Mouse (Mus musculus): ENCODE measurements around the gene Far2. TPM values are rescaled to one million over a fixed set of nuclear protein-coding genes. Genes with fewer than 3 reads are reported as not detected.
"Not testable (repeated sequence)": the region's sequence is repeated elsewhere in the genome, so short reads cannot be mapped to it uniquely, and the experiment has no call there.

Gene Far2
- polyA plus RNA-seq, 1 experiment from 2014 or later, result 4.3 TPM

GRCm38 (mm10) chr6:148108741-148109472, 61.8 kb downstream of the Far2 start:
- Histone ChIP-seq H3K4me3 (ENCODE audit: low read length) (no peak overlapping the region), H3K36me3 (ENCODE audit: control insufficient read depth, insufficient read depth, low read length) (no peaks in the 10 kb centered on the region), H3K27ac (ENCODE audit: low read depth, low read length) (no peak overlapping the region), H3K9me3 (ENCODE audit: control insufficient read depth, low read length) (no peaks in the 10 kb centered on the region), H3K9ac (ENCODE audit: low read depth, low read length) (no peak overlapping the region), H3K4me2 (replicated peaks; ENCODE audit: low read depth, low read length) (no peak overlapping the region), H3K4me1 (ENCODE audit: control insufficient read depth, insufficient read depth, low read length) (no peaks in the 10 kb centered on the region), H3K27me3 (ENCODE audit: control insufficient read depth, insufficient read depth, low read length) (no peaks in the 10 kb centered on the region)
- no peak for ATAC-seq (ENCODE audit: low FRiP score, low TSS enrichment)
- WGBS, result 75% methylated on average over 8 of the region's 8 CpGs

- no peak overlapping the region for H3K4me3 ChIP-seq (ENCODE audit: low read length)
- no peaks in the 10 kb centered on the region for H3K4me1 ChIP-seq (ENCODE audit: control insufficient read depth, insufficient read depth, low read length)
- H3K9ac ChIP-seq (ENCODE audit: low read depth, low read length), result no peak overlapping the region
- no peaks in the 10 kb centered on the region for H3K9me3 ChIP-seq (ENCODE audit: control insufficient read depth, low read length)
- 89% methylated on average over 2 of the region's 2 CpGs for WGBS
- no peaks in the 10 kb centered on the region for H3K36me3 ChIP-seq (ENCODE audit: control insufficient read depth, insufficient read depth, low read length)
- H3K4me2 ChIP-seq (replicated peaks; ENCODE audit: low read depth, low read length), result no peak overlapping the region
- H3K27ac ChIP-seq (ENCODE audit: low read depth, low read length), result no peak overlapping the region
- ATAC-seq (ENCODE audit: low FRiP score, low TSS enrichment), result no peak
- H3K27me3 ChIP-seq (ENCODE audit: control insufficient read depth, insufficient read depth, low read length), result no peaks in the 10 kb centered on the region
These were observed 64.1 kb downstream of the Far2 start for GRCm38 (mm10) chr6:148110996-148111633.

GRCm38 (mm10) chr6:148116371-148116770, 69.3 kb downstream of the Far2 start:
- H3K9me3 ChIP-seq (ENCODE audit: control insufficient read depth, low read length), result no peaks in the 10 kb centered on the region
- no peak for ATAC-seq (ENCODE audit: low FRiP score, low TSS enrichment)
- H3K27me3 ChIP-seq (ENCODE audit: control insufficient read depth, insufficient read depth, low read length), result no peaks in the 10 kb centered on the region
- no peaks in the 10 kb centered on the region for H3K36me3 ChIP-seq (ENCODE audit: control insufficient read depth, insufficient read depth, low read length)
- H3K4me1 ChIP-seq (ENCODE audit: control insufficient read depth, insufficient read depth, low read length), result no peaks in the 10 kb centered on the region
- WGBS, result 83% methylated on average over 5 of the region's 5 CpGs
- H3K27ac ChIP-seq (ENCODE audit: low read depth, low read length), result no peak overlapping the region
- no peak overlapping the region for H3K4me2 ChIP-seq (replicated peaks; ENCODE audit: low read depth, low read length)
- H3K9ac ChIP-seq (ENCODE audit: low read depth, low read length), result no peak overlapping the region
- no peak overlapping the region for H3K4me3 ChIP-seq (ENCODE audit: low read length)

- no peak overlapping the region for H3K27ac ChIP-seq (ENCODE audit: low read depth, low read length)
- H3K4me3 ChIP-seq (ENCODE audit: low read length), result no peak overlapping the region
- H3K9me3 ChIP-seq (ENCODE audit: control insufficient read depth, low read length), result no peaks in the 10 kb centered on the region
- WGBS, result 84% methylated on average over 3 of the region's 3 CpGs
- H3K9ac ChIP-seq (ENCODE audit: low read depth, low read length), result no peak overlapping the region
- no peaks in the 10 kb centered on the region for H3K36me3 ChIP-seq (ENCODE audit: control insufficient read depth, insufficient read depth, low read length)
- no peaks in the 10 kb centered on the region for H3K27me3 ChIP-seq (ENCODE audit: control insufficient read depth, insufficient read depth, low read length)
- no peak for ATAC-seq (ENCODE audit: low FRiP score, low TSS enrichment)
- H3K4me1 ChIP-seq (ENCODE audit: control insufficient read depth, insufficient read depth, low read length), result no peaks in the 10 kb centered on the region
- H3K4me2 ChIP-seq (replicated peaks; ENCODE audit: low read depth, low read length), result no peak overlapping the region
These were observed 69.8 kb downstream of the Far2 start for GRCm38 (mm10) chr6:148116907-148117306.

- Histone ChIP-seq H3K9ac (ENCODE audit: low read depth, low read length) (no peak overlapping the region), H3K4me3 (ENCODE audit: low read length) (no peak overlapping the region), H3K36me3 (ENCODE audit: control insufficient read depth, insufficient read depth, low read length) (no peaks in the 10 kb centered on the region), H3K27me3 (ENCODE audit: control insufficient read depth, insufficient read depth, low read length) (no peaks in the 10 kb centered on the region), H3K27ac (ENCODE audit: low read depth, low read length) (no peak overlapping the region), H3K9me3 (ENCODE audit: control insufficient read depth, low read length) (no peaks in the 10 kb centered on the region), H3K4me1 (ENCODE audit: control insufficient read depth, insufficient read depth, low read length) (no peaks in the 10 kb centered on the region), H3K4me2 (replicated peaks; ENCODE audit: low read depth, low read length) (no peak overlapping the region)
- ATAC-seq (ENCODE audit: low FRiP score, low TSS enrichment), result no peak
- 93% methylated on average over 1 of the region's 1 CpGs for WGBS
These were observed 70.6 kb downstream of the Far2 start for GRCm38 (mm10) chr6:148117696-148118095.

GRCm38 (mm10) chr6:148120703-148121102, 73.6 kb downstream of the Far2 start:
- H3K27me3 ChIP-seq (ENCODE audit: control insufficient read depth, insufficient read depth, low read length), result no peaks in the 10 kb centered on the region
- H3K36me3 ChIP-seq (ENCODE audit: control insufficient read depth, insufficient read depth, low read length), result no peaks in the 10 kb centered on the region
- no peaks in the 10 kb centered on the region for H3K4me1 ChIP-seq (ENCODE audit: control insufficient read depth, insufficient read depth, low read length)
- H3K4me2 ChIP-seq (replicated peaks; ENCODE audit: low read depth, low read length), result no peak overlapping the region
- no peak overlapping the region for H3K27ac ChIP-seq (ENCODE audit: low read depth, low read length)
- no peak overlapping the region for H3K9ac ChIP-seq (ENCODE audit: low read depth, low read length)
- H3K9me3 ChIP-seq (ENCODE audit: control insufficient read depth, low read length), result no peaks in the 10 kb centered on the region
- no peak overlapping the region for H3K4me3 ChIP-seq (ENCODE audit: low read length)
- 81% methylated on average over 1 of the region's 1 CpGs for WGBS
- no peak for ATAC-seq (ENCODE audit: low FRiP score, low TSS enrichment)

- H3K27ac ChIP-seq (ENCODE audit: low read depth, low read length); H3K9me3 ChIP-seq (ENCODE audit: control insufficient read depth, low read length); H3K4me1 ChIP-seq (ENCODE audit: control insufficient read depth, insufficient read depth, low read length); H3K27me3 ChIP-seq (ENCODE audit: control insufficient read depth, insufficient read depth, low read length); H3K9ac ChIP-seq (ENCODE audit: low read depth, low read length); H3K36me3 ChIP-seq (ENCODE audit: control insufficient read depth, insufficient read depth, low read length); ATAC-seq (ENCODE audit: low FRiP score, low TSS enrichment); H3K4me3 ChIP-seq (ENCODE audit: low read length); H3K4me2 ChIP-seq (replicated peaks; ENCODE audit: low read depth, low read length): not testable (repeated sequence)
- WGBS, result 73% methylated on average over 10 of the region's 10 CpGs
These were observed 79.8 kb downstream of the Far2 start for GRCm38 (mm10) chr6:148126851-148127250.

GRCm38 (mm10) chr6:148132314-148132713, 85.3 kb downstream of the Far2 start:
- H3K4me1 ChIP-seq (ENCODE audit: control insufficient read depth, insufficient read depth, low read length), result no peaks in the 10 kb centered on the region
- WGBS, result 83% methylated on average over 10 of the region's 10 CpGs
- H3K4me2 ChIP-seq (replicated peaks; ENCODE audit: low read depth, low read length), result no peak overlapping the region
- no peak for ATAC-seq (ENCODE audit: low FRiP score, low TSS enrichment)
- H3K9me3 ChIP-seq (ENCODE audit: control insufficient read depth, low read length), result no peaks in the 10 kb centered on the region
- no peak overlapping the region for H3K9ac ChIP-seq (ENCODE audit: low read depth, low read length)
- no peak overlapping the region for H3K4me3 ChIP-seq (ENCODE audit: low read length)
- no peaks in the 10 kb centered on the region for H3K27me3 ChIP-seq (ENCODE audit: control insufficient read depth, insufficient read depth, low read length)
- H3K27ac ChIP-seq (ENCODE audit: low read depth, low read length), result no peak overlapping the region
- no peaks in the 10 kb centered on the region for H3K36me3 ChIP-seq (ENCODE audit: control insufficient read depth, insufficient read depth, low read length)

- H3K36me3 ChIP-seq (ENCODE audit: control insufficient read depth, insufficient read depth, low read length), result no peaks in the 10 kb centered on the region
- no peak overlapping the region for H3K9ac ChIP-seq (ENCODE audit: low read depth, low read length)
- no peaks in the 10 kb centered on the region for H3K9me3 ChIP-seq (ENCODE audit: control insufficient read depth, low read length)
- no peak for ATAC-seq (ENCODE audit: low FRiP score, low TSS enrichment)
- H3K4me2 ChIP-seq (replicated peaks; ENCODE audit: low read depth, low read length), result no peak overlapping the region
- no peaks in the 10 kb centered on the region for H3K4me1 ChIP-seq (ENCODE audit: control insufficient read depth, insufficient read depth, low read length)
- H3K27ac ChIP-seq (ENCODE audit: low read depth, low read length), result no peak overlapping the region
- no peak overlapping the region for H3K4me3 ChIP-seq (ENCODE audit: low read length)
- no peaks in the 10 kb centered on the region for H3K27me3 ChIP-seq (ENCODE audit: control insufficient read depth, insufficient read depth, low read length)
These were observed 86.5 kb downstream of the Far2 start for GRCm38 (mm10) chr6:148133536-148133935.
